Mouse (Mus musculus): ENCODE measurements around the gene Grk6.

Gene Grk6

GRCm38 (mm10) chr13:55444937-55445315, at the start of gene Grk6:
TSS of gene Grk6 (plus strand) at chr13:55445072.
- DNase-seq (ENCODE audit: low read depth, low spot score) = peak; percentile 99

DNA sequence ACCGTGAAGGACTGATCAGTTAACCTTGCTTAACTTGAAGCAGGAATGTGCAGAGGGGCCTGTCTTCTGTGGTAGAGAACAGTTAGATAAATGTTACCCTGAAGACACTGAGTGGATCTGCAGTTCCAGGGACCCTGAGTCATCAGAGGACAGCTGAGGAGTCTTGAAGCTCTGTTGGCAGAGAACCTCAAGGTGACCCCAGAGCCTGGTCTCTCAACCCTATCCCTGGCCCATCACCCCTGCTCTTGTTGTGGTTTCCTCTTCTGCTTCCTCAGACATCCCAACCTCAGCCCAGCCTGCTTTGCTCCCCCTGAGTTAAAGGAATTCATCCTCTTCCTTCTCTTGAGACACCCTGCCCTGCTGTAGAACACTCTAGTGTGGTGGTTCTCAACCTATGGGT, 46.8 kb upstream of the Grk6 start, which contains the start of gene Slc34a1:
Gene Slc34a1 (plus strand): TSS at position 100 of the 400 bp plus-strand sequence.
- DNase-seq (ENCODE audit: low read depth, low spot score) = no peak

GRCm38 (mm10) chr13:55399300-55400038, 45.4 kb upstream of the Grk6 start:
- DNase-seq (ENCODE audit: low read depth, low spot score) = no peak

- no peak for DNase-seq (ENCODE audit: low read depth, low spot score)
These were observed 44.9 kb upstream of the Grk6 start for GRCm38 (mm10) chr13:55400039-55400346.

DNA sequence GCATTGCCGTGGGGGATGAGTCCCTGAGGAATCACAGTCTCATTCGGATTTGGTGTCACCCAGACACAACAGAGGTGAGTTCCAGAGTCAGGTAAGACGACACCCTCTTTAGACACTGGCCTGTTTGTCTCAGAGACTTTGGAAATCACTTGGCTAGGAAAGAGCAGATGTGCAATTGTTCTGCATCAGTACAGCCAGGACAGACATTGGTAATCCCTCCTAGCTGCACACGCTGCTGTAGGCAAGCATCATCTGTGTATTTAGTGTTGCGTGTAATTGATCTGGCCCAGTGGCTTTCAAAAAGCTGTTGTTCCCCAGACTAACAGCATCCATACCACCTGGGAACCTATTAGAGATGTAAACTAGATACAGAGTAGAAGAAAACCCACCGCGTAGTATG, 41.6 kb upstream of the Grk6 start:
- DNase-seq (ENCODE audit: low read depth, low spot score) = no peak

DNA sequence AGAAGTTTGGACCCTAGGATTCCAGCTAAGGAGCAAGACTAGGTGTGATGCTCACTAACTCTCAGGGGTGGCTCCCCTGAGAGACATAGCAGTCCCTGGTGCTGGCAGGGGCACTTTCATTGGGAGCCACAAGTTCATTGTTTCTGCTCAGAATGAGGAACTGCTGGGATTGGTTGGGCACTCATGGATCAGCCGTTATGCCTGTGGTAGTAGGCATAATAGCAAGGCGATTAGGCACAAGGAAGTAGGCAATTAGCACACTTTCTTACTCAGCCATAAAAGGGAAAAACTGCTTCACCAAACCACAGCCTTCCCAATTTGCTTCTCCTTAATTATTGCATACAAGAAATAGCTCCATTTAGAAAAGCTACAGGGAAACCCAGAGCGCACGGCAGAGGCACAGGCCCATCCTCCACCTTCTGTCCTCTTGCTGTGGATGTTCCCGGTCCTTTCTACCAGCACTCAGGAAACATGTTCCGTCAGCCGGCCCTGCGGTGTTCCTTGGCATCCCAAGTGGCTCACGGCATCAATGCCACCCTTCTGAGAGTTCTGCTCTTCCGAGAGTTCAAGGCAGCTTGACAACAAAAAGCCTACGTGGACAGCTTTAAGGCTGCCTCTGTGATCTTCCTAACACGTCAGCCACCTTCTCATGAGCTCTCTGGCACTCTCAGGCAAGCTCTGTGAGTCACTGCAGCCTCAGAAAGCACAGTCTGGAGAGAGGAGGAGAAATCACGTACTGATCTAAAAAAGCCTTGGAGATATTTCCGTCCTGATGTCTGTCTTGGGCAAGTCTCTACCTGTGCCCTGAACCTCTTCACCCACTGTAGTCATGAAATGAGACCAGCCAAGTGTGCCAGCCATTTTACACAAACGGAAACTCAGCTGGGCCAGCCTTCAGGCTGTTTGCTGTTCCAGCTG, 40.7 kb upstream of the Grk6 start:
- no peak for DNase-seq (ENCODE audit: low read depth, low spot score)

DNA sequence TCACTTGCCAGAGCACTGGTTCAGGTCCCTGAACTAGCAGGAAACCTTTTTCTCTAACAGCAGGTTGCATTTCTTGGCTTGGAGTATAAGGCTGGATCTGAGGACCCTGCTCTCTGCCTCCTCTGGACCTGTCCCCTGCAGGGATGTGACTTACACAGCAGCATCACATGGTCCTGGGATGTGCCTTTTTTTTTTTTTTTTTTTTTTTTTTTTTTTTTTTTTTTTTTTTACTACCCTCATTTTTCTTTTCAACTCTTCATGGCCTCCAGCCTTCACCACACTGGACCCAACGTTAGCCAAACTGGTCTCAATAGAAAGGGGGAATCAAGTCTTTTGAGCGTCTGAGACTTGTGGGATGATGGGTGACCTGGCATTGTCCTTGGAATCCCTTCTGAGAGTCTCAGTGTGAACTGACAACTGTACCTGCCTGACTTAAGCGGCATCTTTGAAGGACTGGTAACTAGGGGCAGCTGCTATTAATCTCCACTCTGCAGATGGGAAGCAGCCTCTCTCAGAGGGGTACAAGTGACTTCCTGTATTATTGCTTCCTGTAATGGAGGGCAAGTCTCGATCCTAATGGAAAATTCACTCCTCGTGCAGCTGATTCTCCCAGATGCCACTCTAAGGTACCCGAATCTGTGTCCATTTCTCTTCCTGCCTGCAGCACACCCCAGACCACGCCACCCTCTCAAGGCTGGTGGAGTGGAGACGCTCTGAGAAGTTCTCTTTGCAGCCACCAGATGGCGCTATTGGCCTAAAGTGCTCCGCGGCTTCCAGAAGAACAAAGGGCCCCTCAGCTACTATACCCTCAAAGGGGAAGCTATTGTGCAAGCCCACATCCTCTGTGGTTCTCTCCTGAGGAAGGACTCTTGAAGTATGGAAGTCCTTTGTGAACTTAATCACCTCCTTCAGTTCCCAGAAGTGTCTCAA, 39.8 kb upstream of the Grk6 start:
- DNase-seq (ENCODE audit: low read depth, low spot score) = peak; percentile 85

DNA sequence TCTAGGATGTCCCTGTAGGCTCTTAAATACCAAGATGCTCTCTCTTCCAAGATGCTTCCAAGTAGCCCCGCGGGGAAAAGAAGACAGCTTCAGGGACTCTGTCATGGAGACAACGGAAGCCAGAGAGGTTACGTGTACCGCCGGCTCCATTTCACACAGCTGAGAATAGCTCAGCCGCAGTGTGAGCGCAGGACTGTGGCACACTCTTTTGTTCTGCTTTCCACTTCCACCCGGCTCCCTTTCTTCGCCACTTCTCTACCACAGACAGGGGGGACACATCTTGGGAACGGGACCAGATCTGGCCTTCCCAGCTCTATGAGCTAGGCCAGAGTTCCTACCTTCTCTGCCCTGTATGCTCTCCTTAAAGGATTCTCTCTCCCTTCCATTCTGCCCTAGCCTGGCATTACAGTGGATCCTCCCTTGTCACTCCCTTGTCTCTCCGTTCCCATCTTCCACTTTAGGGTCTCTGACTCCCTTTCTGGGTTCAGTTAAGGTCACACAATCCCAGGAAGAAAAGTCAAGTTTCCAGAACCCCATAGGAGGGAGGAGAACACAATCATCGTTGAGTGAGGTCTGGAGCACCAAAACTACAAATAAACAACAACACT, 39.0 kb upstream of the Grk6 start:
- no peak for DNase-seq (ENCODE audit: low read depth, low spot score)

DNA sequence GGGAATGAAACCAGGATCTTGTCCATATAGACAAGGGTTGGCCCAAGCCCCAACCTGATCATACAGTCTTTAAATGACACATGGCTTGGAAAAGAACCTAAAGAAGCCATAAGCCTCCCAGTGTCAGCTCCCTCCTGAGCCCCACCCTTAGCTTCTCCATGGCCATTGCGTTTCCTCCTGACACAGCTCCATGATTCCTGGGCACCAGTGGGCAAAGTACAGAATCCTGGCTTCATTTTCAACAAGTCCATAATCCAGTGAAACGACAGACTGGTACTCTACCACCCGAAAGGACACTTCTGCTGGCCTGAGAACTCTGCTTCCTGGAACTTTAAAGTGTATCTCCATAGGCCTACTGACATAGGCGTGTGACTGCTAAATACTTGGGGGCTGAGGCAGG, 37.5 kb upstream of the Grk6 start:
- no peak for DNase-seq (ENCODE audit: low read depth, low spot score)

GRCm38 (mm10) chr13:55408546-55409120, 36.2 kb upstream of the Grk6 start:
- DNase-seq (ENCODE audit: low read depth, low spot score) = no peak

- DNase-seq (ENCODE audit: low read depth, low spot score) = no peak
These were observed 33.0 kb upstream of the Grk6 start for GRCm38 (mm10) chr13:55411826-55412225.

DNA sequence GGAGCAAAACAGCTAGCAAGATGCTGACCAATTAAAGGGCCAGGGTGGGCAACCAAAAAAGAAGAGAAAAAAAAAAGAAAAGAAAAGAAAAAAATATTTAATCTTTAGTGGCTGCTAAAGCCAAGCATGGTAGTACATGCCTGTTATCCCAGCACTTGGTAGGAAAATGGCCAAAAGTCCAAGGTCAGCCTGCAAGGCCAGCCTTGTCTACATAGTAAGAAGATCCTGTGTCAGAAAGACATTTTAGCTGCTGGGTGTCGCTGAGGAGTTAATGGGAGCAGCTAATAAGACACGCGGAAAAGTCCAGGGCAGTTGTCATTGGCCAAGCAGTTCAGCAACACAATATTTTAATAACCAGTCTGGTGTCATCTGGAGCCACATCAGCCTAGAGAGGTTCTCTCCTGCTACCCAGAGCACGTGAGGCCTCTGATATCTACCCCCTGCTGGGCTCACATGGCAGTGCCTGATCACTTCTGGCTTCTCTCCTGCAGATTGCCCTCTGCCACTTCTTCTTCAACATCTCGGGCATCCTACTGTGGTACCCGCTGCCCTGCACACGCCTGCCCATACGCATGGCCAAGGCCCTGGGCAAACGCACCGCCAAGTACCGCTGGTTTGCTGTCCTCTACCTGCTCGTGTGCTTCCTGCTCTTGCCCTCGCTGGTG, 32.1 kb upstream of the Grk6 start:
- no peak for DNase-seq (ENCODE audit: low read depth, low spot score)

DNA sequence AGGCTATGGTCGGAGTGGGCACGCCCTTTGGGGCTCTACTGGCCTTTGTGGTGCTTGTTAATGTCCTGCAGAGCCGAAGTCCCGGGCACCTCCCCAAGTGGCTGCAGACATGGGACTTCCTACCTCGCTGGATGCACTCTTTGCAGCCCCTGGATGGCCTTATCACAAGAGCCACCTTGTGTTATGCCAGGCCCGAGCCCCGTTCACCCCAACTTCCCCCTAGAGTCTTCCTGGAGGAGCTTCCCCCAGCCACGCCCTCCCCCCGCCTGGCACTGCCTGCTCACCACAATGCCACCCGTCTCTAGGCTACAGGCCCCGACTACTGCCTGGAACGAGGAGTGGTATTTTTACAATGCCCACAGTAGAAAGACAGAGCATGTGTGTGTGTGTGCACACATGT, 31.5 kb upstream of the Grk6 start:
- DNase-seq (ENCODE audit: low read depth, low spot score) = no peak

- peak; percentile 63 for DNase-seq (ENCODE audit: low read depth, low spot score)
These were observed 30.0 kb upstream of the Grk6 start, which contains the start of gene Pfn3 for GRCm38 (mm10) chr13:55414743-55415380. TSS of gene Pfn3 (minus strand) at chr13:55415232.

DNA sequence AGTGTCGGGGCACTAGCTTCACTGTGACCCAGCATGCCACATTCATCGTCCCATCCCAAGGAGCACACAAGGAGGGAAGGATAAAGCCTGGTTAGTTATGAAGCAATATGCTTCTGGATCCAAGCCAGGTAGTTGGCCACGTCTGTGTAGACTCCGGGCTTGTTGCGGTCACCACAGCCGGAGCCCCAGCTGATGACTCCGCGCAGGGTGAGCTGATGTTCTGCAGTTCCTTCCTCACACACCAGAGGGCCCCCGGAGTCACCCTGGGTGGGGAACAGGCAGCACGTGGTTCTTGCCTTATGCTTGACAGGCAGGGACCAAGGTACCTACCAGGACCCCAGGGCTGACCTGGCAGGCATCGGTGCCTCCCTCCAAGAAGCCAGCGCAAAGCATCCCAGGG, 26.9 kb upstream of the Grk6 start:
- peak; percentile 85 for DNase-seq (ENCODE audit: low read depth, low spot score)

DNA sequence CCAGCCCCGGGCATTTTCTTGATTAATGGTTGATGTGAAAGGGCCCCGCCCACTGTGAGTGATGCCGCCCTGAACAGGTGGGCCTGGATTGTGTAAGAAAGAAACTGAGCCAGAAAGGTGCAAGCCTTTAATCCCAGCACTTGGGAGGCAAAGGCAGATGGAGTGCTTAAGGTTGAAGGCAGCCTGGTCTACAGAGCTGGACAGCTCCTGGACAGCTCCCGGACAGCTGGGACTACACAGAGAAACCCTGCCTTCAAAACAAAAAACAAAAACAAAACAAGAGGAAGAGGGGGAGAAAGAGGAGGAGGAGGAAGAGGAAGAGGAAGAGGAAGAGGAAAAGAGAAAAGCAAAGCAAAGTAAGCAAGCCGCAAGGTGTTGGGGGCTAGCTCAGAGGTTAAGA, 25.7 kb upstream of the Grk6 start:
- DNase-seq (ENCODE audit: low read depth, low spot score) = no peak

DNA sequence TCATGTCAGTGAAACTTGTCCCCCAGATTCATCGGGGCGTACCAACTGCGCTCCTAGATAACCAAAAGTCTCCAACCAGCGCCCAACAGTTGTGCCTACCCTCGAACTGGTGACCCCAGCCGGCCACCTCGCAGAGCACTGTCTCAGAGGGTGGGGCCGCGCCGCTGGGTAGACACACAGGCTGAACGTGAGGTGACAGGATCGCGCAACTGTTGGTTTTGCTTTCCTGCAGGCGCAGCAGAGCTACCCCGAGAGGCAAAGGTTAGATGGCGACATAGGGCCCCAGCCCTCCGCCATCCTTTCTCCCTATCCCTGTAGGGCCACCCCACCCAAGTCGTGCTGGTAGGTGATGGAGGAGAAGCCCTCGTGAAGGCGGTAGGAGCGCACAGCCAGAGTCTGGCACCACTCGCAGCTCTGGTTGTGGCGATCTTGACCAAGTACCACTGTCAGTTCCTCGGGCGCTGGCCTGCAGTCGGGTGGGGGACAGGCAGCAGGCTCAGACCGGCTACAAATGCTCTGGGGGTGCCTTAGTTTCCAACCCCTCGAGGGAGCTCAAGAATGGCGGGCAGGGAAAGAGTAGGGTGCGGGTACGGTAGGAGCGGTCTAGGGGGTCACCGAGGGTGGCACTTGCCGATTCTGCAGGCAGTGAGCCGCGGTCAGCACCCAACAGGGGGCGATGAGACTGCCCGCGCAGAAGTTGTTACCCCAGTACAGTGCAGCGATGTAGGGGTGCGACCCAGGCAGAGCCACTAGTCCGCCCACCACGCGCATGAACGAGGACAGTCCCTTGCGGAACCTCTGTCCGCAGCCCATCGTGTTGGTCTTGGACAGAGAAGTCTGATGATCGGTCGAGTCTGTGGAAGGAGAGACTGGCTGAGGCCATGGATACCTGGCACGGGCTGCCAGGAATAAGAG, 24.6 kb upstream of the Grk6 start:
- peak; percentile 29 for DNase-seq (ENCODE audit: low read depth, low spot score)

DNA sequence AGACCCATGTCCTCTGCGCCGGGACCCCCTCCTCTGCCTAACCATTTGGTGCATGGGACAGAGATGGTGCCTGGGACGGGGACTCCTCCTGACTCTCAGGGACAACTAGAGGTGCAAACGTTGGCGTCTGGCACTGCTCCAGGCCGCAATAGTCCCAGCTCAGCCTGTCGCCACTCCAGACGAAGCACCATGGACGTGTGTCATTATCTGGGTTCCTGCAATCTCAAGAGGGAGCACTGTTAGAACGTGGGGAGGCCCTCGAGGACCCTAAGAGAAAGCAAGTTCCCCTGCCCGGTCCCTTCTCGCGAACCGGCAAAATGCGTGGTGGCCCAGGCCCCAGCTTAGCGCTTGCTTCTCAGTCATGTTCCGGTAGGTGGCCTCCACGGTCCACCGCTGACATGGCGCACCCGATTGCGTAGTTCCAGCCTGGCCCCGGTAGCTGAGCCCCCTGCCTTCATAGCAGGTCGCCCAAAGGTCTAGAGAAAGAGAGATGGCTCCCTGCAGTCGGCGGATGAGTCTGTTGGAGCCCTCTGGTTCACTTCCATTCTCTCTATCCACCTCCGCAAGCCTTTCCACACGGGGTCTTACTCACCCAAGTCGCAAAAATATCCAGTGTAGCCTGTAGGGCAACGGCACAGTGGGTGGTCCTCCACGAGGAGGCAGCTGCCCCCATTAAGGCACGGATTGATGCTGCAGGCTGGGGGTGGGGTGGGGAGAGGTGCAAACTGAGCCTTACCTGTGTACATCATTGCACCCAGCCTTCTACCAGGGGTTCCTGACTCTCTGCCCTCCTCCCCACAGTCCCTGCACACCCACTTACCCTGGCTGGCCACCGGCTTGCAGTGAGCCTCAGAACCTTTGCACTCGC, 23.7 kb upstream of the Grk6 start:
- DNase-seq (ENCODE audit: low read depth, low spot score) = peak; percentile 27

Data from ZHBTc4 (cell line).